Mouse (Mus musculus) gastrocnemius, postnatal 4 days (tissue): ENCODE measurements around the gene Mtfr1l. TPM values are rescaled to one million over a fixed set of nuclear protein-coding genes. Genes with fewer than 3 reads are reported as not detected.

Experiments used
- DNase-seq, 2 experiments: peaks; one replicate each; pipeline ENCODE4 v3.0.0; 2021 to 2022; ENCODE audit warnings: low spot score in 2 of 2, mixed read lengths in 2 of 2
- total RNA-seq, 2 experiments: library from RNA; stranded (reverse); gene quantifications; 2 replicates each; pipeline ENCODE4 v1.2.3; 2021

Gene Mtfr1l
- total RNA-seq, 2 experiments from 2014 or later = 99.7 to 104 TPM

DNA sequence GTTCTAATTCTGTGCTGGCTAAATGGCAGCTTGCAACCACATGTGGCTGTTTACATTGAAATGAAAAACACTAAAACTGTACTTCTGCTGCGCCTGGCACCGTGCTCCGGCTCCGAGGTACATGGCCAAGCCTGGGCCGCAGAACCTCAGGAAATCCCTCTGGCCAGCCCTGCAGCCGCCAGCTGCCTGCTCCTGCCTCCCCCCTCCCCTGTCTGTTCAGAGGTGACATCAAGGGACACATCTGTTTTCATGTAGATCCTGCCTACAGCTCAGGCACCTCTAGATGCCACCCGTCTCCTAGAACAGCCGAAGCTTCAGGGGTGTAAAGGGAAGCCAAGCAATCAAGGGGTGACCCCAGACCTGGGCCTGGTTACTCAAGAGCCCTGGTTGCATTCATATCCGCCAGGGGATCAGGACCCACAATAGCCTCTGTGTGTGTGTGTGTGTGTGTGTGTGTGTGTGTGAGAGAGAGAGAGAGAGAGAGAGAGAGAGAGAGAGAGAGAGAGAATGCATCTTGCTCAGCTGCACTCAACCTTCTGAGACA is 23.5 kb upstream of the Mtfr1l start:
- DNase-seq = peak in 1 of 2 experiments; percentile 59

DNA sequence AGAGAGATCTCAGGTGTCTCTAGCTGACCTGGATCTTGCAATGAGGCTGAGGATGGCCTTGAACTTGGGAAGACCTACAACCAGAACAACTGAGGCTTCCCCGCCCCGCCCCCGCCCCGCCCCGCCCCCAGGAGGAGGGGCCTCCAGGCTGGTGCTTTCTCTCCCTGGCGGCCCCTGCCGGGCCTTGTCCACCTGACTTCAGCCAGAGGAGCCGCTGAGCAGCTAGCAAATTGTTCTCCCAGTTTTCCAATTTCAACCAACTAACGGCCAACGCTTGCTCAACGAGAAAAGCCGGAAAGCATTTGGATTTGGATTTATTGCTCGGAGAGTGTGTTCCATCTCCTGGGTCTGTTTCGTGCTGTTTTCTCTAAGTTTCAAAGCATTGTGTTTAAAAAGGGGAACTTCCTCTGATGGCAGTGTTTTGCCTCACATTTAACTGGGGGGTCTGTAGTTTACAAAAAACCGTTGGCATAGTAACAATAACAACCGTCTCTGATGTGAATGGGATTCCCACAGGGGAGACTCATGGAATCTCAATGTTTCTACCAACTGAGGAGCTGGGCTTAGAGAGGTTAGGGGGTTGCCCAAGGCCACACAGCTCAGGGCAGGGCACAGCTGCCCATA is 22.6 kb upstream of the Mtfr1l start:
- no peak for DNase-seq

DNA sequence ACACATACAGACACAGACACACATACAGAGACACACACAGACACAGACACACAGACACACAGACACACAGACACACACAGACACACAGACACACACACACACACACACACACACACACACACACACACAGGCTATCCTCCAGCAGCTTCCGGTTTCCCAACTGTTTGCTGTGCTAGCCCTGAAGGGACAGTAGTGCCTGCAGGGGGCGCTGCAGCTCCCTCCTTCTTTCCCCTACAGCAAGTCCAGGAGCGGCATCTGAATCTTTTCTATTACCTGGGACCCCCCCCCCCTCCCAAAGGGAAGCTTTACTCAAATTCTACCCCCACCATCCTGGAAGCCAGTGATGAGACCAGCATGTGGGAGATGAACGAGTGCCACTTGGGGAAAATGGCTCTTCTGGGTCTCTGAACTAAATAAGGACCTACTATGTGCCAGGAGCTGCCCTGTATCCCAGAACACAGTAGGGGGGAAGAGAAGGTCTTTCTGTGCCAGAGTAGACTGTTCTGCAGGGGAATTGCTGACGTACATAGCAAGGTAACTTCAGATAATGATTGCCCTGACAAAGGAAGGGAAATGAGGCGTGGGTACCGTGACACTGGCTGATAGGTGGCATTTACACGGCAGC is 20.9 kb upstream of the Mtfr1l start:
- DNase-seq = peak in 1 of 2 experiments; percentile 53

DNA sequence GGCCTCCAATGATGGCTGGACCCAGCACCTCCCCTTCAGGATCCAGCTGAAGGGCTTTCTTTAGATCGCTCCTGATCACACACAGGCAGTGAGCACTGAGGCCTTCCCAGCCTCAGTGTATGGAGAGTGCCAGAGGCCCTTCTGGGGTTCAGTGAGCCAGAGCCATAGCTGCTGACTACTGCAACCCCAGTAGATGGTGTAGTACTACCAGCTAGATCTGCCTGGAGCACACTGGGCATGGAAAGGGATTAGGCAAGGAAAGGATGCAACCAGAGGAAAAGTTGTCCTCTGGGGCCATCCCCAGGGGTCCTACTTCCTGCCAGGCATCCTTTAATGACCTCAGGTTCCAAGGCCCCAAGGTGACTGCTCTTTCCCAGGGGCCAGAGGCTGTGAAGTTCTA is 18.4 kb upstream of the Mtfr1l start:
- no peak for DNase-seq

DNA sequence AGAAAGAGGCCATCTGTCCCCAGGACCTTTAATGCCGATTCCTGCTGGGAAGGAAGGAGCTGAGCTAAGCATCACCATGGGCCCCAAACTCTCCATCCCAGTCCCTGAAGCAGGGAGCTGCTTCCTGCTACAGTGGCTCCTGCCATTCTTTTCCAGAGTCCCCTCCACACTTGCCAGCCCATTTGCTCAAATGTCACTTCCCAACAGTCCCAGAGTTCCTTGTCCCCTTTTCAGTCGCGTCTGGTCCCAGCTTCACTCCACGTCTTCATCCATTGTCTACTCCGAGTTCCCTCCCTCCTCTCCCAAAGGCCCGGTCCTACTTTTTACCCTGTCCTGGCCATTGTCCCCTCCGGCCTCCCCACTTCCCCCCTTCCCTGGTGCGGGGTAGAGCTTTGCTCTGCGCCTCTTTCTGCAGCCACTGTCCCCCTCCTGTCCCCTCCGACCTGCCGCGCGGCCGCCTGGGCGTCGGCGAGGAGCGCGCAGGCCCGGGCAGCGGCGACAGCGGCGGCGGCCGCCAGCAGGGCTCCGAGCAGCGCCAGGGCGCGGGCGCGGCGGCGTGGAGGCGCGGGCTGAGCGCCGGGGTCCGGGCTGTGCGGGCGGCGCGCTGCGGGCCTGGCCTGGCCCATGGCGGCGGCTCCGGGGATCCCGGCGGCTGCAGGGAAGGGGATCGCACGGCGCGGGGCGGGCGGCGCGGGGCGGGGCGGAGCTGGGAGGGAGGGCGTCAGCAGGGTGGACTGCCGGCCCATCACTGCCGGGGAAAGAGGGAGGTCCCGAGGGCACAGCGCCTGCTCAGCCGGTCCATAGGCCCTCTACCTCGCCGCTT is 16.5 kb upstream of the Mtfr1l start, which contains the start of gene Selenon:
TSS of gene Selenon (minus strand) at position 673 of the 823 bp plus-strand sequence.
- DNase-seq = peak; percentile 57 to 72

DNA sequence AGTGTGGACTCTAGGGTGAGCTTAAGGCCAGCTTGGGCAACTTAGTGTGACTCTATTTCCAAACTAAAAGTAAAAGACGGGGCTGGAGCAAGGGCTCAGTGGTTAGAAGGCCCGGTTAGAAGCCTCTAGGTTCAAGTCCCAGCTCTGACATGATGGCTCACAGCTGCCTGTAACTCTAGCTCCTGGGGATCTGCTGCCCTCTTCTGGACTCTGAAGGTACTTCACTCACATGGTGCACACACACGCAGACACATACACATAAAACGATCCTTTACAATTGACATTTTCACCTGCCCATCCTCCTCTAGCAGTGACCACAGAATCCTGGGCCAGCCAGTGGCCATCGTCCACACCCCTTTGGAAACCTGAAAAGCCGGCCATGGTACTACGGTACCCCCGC is 14.7 kb upstream of the Mtfr1l start:
- no peak for DNase-seq

DNA sequence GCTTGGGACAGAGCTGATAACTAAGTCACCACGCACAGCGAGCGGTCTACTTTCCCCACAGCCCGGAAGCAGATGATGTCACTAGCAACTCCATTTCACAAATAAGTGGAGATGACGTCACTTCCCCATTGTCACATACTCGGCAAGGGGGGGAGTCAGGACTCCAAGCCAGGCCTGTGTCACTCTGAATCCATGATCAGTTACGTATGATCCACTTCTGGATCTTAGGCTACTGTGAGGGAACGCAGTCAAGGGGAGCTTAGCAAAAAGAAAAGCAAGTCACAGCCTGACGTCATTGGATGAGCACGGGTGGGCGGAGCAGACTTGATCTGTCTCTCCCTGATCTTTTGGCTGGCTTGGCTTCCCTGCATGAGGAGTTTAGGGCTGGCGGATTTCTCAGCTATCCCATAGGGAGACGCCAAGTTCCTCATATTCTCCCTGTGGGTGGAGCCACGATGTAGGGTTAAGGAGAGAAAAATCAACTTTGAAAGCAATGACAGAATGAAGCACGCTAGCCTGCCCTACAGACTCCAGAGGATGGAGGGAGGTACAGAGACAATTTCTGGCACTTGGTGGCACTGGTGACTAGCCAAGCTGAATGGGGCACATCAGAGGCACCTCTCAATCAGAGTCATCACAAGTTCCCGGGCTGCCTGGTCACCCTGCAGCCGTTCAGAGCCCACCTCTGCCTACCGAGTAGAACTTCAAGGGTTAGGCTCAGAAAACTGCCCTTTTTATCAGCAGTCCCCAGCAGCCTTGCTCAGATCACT is 13.2 kb upstream of the Mtfr1l start:
- no peak for DNase-seq

DNA sequence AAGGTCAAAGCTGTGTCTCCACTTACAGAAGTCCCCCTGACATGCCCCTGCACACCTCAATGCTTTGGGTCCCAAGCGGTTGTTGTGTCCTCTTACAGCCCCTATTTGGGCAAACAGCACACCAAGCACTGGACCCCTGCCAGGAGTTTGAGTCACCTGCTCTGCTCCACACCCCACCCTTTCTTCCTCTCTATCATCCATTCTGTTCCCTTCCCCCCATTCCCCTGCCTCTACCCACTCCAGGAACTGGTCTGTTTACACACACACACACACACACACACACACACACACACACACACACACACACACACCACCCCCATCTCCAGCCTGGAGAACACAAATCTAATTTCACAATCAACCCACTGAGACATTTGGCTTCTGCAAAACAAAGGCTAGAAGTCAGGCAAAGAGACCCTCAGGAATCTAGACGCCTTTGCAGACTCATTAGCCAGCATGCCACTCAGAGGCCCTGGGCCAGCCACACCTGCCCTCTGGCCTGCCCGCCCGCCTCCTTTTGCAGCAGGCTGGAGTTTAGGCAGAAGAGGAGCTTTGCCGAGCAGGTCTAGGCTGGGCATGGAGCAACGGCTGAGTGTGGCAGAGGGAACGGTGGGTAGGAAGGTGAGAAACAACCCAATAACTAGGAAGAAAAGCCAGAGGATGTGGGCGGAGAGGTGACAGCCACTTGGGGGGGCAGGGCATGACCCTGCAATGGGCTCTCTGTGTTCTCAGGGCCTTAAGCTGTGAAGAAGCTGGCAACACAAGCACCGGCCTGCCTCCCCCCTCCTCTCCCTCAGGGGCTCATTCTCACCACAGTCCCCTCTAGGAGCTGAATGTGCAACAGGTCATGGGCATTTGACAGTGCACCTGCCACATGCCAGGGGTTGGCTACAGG is 11.9 kb upstream of the Mtfr1l start:
- no peak for DNase-seq

DNA sequence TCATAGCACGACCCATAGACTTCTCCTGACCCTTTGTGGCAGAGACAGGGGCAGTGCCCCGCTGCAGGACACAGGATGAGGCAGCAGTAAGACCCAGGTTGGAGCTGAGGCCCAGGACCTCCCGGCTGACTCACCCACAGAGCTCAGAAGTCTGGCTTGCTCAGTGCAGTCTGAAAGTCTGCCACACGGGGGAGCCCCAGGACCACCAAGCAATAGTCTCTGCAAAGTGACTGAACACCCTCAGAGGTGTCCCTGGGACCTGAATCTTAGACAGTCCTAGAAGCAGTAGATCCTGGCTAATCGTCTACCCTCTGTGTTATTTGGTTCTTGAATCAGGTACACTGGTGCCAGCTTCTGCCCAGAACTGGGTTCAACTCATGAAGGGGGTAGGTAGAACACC is 8.1 kb upstream of the Mtfr1l start:
- DNase-seq = peak; percentile 87 to 89

DNA sequence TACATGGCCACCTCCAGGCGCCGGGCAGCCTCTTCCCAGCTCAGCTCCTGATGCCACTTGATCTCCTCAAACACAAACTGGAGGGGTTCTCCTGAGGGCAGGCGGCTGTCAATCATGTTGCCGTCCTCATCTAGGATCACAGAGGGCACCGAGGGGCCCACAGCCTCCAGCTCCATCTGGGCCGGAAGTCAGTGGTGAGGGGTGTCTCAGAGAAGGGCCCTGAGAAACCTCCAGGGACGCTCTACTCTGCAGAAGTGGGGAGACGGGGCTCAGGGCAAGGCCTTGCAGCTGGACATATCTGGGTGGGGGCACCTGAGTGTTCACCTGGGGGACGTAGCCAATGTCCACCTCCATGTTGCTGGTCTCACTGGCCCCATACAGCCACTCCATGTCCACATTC is 7.5 kb upstream of the Mtfr1l start:
- no peak for DNase-seq

DNA sequence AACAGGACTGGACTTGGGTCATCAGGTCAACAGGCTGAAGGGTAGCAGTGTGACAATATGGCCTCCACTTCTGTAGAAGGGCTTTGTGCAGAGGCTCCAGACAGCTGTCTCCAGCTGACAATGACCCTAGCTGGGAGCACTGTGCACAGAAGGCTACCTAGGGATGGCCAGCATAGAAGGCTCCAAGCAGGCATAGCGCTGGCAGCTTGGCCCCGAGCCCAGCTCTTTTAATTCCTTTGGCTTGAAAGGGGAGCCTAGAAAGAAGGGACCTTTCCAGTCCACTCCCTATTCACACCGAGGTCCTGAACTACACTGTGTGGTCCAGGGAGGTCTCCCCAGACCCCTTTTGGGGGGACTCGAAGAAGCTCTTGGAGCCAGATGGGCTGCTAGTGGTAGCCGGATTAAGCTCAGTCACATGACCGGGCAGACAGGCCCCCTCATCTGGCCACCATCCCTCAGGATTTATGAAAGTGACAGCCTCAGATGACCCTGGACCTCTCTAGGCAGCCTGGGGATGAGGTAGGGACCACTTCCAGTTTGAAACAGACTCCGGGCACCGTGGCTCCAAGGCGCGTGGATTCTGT is 3.9 kb upstream of the Mtfr1l start:
- no peak for DNase-seq

DNA sequence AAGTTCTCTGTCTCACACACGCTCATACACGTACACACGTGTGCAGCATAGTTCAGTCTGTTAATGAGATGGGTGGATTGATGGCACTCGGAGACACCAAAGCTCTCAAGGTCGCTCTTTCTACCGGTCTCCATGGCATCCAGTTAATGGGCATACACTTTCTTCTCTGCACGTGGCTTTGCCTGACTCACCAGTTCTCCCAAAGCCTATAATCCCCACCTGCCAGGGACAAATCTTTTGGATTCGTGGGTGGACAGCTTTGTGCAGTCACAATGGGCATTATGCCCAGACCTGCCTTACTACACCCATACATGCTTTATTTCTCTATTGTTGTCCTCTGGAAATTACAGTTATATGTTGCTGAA is 582 bp upstream of the Mtfr1l start:
- DNase-seq = no peak

DNA sequence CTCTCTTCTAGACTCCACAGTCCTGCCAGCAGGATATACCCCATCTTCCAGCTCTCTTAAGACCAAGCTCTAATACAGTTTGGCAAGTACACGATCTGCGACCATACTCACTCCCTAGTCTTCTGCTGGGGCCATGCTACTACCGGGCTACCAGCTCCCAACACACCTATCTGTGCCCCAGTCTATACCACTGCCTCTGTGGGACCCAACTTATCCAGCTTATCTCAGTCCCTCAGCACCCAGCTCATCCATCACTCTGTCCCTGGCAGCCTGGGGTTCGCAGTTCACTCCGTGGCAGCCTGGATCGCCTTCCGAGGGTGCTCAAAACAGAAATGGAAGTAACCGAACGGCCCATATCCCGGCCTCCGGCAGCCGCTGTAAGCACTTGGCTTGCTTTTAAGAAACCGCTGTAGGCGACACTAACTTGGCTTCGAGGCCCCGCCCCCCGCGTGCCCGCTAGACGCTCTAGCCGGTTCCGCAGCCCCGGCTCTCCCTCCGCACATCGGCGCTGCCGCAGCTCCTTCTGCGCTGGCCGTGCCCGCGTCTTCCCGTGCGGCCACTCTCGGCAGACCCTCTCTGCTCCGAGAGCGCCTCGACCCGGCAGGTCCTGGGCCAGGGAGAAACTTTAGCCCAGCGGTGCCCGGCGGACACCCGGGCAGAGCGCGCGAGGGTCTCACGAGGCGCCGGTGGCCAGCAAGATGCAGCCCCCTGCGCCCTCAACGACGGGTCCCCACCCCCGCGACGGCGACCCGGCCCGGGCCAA is 882 bp downstream of the Mtfr1l start:
- DNase-seq = peak; percentile 60 to 76

DNA sequence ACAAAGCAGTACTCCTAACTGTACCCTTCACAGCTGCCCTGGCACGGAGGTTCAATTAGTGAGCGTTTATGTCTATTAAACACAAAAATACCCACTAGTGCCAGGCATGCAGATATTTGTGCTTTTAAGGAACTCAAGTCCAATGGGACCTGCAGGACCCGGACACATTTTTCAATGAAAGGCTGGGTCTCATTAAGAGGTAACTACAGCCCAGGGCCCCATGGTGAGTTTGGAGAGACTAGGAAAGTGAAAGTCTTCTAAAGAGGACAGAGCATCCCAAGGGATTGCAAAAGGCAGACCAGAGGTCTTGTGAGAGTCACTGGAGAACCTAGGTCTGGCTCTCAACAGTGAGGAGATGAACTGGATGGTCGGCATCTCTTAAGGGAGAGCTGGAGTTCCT is 1.8 kb downstream of the Mtfr1l start:
- DNase-seq = no peak

DNA sequence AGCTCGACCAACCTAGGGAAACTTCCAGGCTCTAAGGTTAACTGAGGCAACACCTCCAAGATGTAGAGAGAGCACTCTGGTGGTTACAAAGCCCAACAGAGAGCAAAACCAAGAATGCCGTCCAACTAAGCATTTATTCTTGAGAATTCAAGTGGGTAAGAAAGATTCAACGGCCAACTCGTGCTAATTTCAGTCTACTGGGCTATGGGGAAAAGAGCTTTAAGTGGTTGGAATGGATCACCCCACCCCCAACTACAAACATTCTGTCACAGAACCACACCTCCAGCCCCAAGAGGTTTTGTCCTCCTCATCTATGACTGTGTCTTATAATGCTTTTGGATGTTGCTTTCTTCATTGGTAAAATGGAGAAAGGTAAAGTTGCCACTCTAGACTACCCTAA is 2.3 kb downstream of the Mtfr1l start:
- no peak for DNase-seq

DNA sequence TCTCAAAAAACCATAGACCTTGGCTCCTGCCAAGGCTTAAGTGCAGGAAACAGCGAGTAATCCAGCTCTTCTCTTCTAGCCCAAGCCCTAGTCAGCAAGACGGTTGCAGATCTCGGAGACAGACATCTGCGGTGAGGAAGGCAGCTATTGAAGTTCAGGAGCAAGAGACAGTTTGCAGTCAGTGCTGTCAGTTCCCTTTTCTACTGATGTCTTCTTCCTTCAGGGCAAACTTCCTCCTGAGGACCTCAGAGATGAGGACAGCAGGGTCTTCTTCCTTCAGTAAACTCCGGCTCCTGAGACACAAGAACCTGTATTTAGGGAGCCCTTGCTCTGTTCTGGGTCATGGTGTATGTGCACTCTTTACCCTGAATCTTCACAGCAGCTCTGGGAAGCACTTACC is 9.0 kb downstream of the Mtfr1l start:
- no peak for DNase-seq

DNA sequence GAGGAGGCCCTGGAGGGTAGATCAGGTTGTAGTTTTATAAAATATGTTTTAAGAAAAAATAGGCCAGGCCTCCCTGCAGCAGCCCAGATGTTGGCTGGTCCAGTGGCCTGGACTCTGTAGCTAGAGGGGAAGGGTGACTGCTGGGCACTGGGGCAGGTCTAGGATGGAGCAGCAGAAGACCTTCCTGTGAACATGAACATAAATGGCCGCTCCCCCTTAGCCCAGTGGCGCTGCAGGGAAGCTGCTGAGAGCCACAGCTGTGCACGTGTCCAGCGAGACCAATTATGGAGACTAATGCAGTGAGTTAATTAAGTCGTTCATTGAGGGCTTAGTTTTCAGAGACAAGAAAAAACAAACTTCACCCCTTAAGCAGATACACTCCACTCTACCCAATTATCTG is 9.4 kb downstream of the Mtfr1l start:
- no peak for DNase-seq

DNA sequence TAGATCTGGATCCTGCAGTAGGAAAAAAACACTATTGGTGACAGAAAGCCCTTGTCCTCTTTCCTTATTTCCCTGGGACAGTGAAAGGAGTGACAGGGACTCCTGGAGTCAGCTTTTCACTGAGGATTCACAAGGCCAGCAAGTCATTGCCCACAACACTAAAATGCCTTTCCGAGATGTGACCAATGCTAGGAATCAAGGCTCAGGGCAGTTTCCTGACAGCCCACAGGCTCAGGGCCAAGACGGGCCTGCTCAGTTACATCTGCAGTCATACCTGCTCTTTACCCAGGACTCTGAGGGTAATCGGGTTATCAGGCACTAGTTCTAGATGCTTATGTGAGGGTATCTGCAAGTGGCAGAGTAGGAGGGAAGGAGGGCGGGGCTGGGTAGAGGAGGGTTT is 11.7 kb downstream of the Mtfr1l start:
- no peak for DNase-seq

DNA sequence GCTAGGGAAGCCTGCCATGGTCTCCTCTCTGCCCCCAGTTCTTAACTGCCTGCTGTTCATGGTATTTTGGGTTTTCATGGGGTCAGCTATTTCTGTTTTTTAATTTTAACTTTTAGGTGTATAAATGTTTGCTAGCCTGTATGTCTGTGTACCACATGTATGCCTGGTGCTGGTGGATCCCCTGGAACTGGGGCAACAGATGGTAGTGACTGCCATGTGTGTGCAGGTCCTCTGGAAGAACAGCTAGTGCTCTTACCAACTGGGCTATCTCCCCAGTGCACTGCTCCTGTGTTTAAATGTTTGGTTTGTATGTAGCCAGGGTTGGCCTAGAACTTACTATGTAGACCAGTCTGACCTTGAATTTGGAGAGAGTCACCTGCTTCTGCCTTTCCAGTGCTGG is 15.9 kb downstream of the Mtfr1l start:
- DNase-seq = no peak
